Mouse (Mus musculus): ENCODE results near the gene Fam102a.

DNA sequence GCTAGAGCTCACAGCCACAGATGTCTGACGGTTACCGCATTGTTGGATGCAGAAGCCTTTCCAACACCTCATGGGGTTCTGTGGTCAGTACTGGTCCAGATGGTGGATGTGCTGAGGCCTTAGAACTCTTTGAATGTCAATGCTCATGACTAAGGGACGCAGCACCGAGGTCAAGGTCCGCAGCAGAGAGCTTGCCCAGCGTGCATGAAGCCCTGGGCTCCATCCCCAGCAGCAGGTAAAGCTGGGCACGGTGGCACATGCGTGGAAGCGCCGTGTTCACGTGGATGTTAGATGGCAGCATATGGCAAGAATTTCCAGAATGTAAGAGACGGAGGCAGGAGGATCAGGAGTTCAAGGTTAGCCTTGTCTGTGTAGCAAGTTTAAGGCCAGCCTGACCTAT is 9.3 kb upstream of the Fam102a start:
- TF ChIP-seq ZMIZ1 (IDR thresholded peaks at IDR 0.05; ENCODE audit: low read depth, low read length) (no peak), CTCF (conservative IDR thresholded peaks at IDR 0.05 in 1 of 2, IDR thresholded peaks at IDR 0.05 in 1 of 2; ENCODE audit: low read depth in 2 of 2, low read length in 2 of 2) (no peak), POLR2AphosphoS2 (IDR thresholded peaks at IDR 0.05; ENCODE audit: low read depth, low read length) (no peak), BHLHE40 (IDR thresholded peaks at IDR 0.05; ENCODE audit: low read depth, low read length) (no peak), POLR2A (IDR thresholded peaks at IDR 0.05; ENCODE audit: low read depth, low read length) (no peak), MEF2A (IDR thresholded peaks at IDR 0.05; ENCODE audit: borderline replicate concordance, low read depth, low read length) (no peak), NELFE (IDR thresholded peaks at IDR 0.05; ENCODE audit: low read depth, low read length) (no peak), USF1 (IDR thresholded peaks at IDR 0.05; ENCODE audit: low read depth, low read length) (no peak), MAFK (IDR thresholded peaks at IDR 0.05; ENCODE audit: insufficient replicate concordance, low read length) (no peak), E2F4 (IDR thresholded peaks at IDR 0.05; ENCODE audit: insufficient replicate concordance, low read depth, low read length) (no peak), EP300 (IDR thresholded peaks at IDR 0.05; ENCODE audit: low read length) (no peak)

All from CH12.LX (cell line).